Mouse (Mus musculus): ENCODE results near the gene Stpg3.

Stpg3 gene

DNA sequence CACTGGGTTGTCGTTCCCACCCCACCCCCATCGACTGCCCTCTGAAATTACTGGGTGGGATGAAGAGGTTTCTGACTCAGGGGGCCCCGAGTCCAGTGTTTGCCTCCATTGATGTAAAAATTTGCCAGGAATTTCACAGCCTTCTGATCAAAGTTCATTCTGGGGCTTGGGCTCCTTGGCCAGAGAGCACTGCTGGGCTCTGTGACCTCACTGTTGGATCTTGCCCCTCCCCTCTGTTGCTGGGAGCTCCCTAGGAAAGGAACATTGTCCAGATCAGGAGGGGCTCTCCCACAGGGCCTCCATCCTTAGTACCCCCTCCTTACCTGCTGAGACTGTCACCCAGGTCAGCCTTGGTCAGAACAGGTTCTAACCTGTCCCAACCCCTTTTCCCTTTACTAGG lies at the start of gene Stpg3:
Gene Stpg3 (minus strand): TSS at position 194 of the 400 bp plus-strand sequence.
- POLR2A ChIA-PET, result interaction anchor here in 3 of 4 experiments (0.7 to 75.9 kb wide), 12 partner anchors 4 to 57 kb away, joined by 3 to 2347 read pairs (median 18); partner anchors contain the start of genes Anapc2 (in 3 of the 3), Ssna1 (in 3 of the 3), Tubb4b (in 3 of the 3) and AL732309.1 (in 2 of the 3)
- CTCF ChIA-PET, result interaction anchor here in 2 of 4 experiments (0.7 to 1.3 kb wide), 2 partner anchors 14 to 78 kb away, joined by 3 read pairs; no protein-coding TSS in a partner anchor

GRCm38 (mm10) chr2:25263623-25264285 lies 49.3 kb upstream of the Stpg3 start:
- CTCF ChIA-PET, result interaction anchor here in 2 of 4 experiments (1.1 to 1.9 kb wide), 3 partner anchors 8 to 83 kb away, joined by 3 to 10 read pairs (median 9); partner anchors contain the start of genes Anapc2 (in 1 of the 2), Nrarp (in 1 of the 2) and Ssna1 (in 1 of the 2)
- POLR2A ChIA-PET, result interaction anchor here in 3 of 4 experiments (1.2 to 75.9 kb wide), 13 partner anchors 8 to 294 kb away, joined by 3 to 2347 read pairs (median 7); partner anchors contain the start of genes Anapc2 (in 2 of the 3), Fam166a (in 2 of the 3), Nelfb (in 2 of the 3) and Rnf224 (in 2 of the 3)

DNA sequence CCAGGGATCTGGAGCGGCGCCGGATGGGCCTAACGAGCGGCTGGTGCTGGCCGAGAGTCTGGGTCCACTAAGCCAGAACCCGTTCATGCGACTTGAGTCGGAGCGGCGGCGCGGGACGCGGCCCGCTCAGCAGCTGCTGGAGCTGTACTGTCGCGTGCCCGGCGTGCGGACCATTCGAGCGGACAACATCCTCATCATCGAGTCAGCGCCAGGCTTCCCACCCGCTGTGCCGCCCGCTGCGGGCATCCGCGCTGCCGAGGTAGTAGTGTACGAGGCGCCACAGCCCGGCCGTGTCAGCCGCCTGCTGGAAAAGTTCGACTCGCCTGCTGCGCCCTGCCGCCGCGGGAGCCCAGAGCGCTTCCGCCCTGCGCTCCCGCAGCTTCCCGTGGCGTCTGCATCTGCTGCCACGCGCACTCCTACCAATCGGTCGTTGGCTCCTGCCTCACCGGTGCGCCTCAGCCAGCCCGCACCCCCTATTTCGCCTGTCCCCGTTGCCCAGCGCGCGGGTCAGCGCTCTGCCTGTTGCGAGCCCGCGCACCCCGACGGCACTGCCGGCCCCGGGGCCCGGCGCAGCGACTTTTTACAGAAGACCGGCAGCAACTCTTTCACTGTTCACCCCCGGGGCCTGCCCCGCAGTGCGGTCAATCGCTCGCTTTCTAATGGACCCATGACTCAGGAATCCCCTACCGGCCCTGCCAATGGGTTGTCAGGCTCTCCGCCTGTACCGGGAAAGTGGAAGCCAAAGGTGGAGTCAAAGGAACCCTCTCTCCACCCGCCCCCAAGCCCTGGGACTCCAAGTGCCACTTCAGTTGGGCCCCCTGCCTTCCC lies 48.6 kb upstream of the Stpg3 start:
- ChIA-PET CTCF (interaction anchor here in 3 of 4 experiments (0.7 to 1.9 kb wide), 18 partner anchors 9 to 328 kb away, joined by 3 to 10 read pairs (median 4); partner anchors contain the start of genes Abca2 (in 1 of the 3), Anapc2 (in 1 of the 3), Arrdc1 (in 1 of the 3) and Lrrc26 (in 1 of the 3)), POLR2A (interaction anchor here (0.7 to 75.9 kb wide), 52 partner anchors 9 to 885 kb away, joined by 3 to 2347 read pairs (median 4); partner anchors contain the start of genes Anapc2 (in 4 of the 4), Ssna1 (in 4 of the 4), Nrarp (in 3 of the 4) and Cysrt1 (in 2 of the 4))

DNA sequence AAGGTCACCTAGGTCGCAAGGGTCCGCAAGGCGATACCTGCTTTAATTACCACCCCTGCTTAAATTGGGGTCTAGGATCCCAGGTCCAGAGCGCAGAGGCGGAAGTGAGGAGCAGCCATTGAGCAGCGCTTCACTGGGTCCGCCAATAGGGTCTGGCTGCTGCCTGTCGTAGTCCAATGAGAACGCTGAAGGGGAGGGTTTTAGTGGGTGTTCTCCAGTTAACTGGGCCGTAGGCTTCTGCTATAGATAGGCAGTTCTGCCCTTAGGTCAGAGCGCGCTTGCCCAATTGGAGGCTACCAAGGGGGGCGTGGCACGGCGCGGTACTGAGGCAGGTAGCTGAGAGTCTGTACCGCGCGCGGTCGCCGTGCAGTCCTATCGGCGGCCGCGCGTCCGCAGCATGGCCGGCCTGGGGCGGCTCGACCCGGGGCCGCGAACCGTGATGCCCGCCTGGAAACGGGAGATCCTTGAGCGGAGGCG lies 47.9 kb upstream of the Stpg3 start, which contains the start of gene Tprn:
Gene Tprn (plus strand): TSS at position 328 of the 477 bp plus-strand sequence.
- ChIA-PET POLR2A (interaction anchor here (0.6 to 75.9 kb wide), 57 partner anchors 8 to 884 kb away, joined by 3 to 2347 read pairs (median 4); partner anchors contain the start of genes Anapc2 (in 4 of the 4), Ssna1 (in 4 of the 4), Nrarp (in 3 of the 4) and Cysrt1 (in 2 of the 4)), CTCF (interaction anchor here in 3 of 4 experiments (0.6 to 1.9 kb wide), 24 partner anchors 9 to 812 kb away, joined by 3 to 10 read pairs (median 4); partner anchors contain the start of genes Abca2 (in 1 of the 3), Anapc2 (in 1 of the 3), Arrdc1 (in 1 of the 3) and Lrrc26 (in 1 of the 3))

DNA sequence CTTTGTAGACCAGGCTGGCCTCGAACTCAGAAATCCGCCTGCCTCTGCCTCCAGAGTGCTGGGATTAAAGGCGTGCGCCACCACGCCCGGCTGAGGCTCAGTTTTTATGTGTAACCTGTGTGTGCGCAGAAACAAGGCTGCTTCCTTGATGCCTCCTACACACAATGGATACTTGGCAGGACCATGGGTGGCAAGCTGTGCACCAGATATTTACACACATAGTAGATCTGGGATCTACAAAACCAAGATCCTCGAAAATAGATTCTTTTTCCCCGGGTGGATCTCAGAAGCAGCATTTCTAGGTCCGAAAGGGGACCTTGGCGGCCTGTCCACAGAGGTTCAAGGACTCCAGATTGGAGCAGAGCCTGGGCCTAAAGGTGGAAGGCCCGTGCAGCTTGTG lies 47.4 kb upstream of the Stpg3 start:
- CTCF ChIA-PET, result interaction anchor here in 3 of 4 experiments (0.6 to 1.9 kb wide), 21 partner anchors 10 to 812 kb away, joined by 3 to 10 read pairs (median 4); partner anchors contain the start of genes Abca2 (in 1 of the 3), Anapc2 (in 1 of the 3), Arrdc1 (in 1 of the 3) and Lrrc26 (in 1 of the 3)
- POLR2A ChIA-PET, result interaction anchor here (0.6 to 75.9 kb wide), 47 partner anchors 8 to 884 kb away, joined by 3 to 2347 read pairs (median 4); partner anchors contain the start of genes Anapc2 (in 4 of the 4), Ssna1 (in 4 of the 4), Nrarp (in 3 of the 4) and Fam166a (in 2 of the 4)

DNA sequence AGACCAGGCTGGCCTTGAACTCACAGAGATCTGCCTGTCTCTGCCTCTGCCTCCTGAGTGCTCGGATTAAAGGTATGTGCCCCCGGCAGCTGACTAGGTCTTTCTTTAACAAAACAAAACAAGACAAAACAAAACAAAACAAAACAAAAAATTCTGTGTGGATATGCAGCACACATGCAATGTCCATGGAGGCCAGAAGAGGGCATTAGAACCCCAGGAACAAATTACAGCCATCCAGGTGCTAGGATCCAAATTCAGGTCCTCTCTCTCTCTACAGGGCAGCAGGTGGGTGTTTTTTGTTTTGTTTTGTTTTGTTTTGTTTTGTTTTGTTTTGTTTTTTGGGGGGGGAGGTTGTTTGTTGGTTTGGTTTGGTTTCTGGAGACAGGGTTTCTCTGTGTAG lies 44.5 kb upstream of the Stpg3 start:
- POLR2A ChIA-PET, result interaction anchor here in 3 of 4 experiments (0.7 to 75.9 kb wide), 5 partner anchors 13 to 197 kb away, joined by 3 to 2347 read pairs (median 4); partner anchors contain the start of genes Fam166a (in 2 of the 3), Nelfb (in 2 of the 3), Rnf224 (in 2 of the 3) and Slc34a3 (in 2 of the 3)
- CTCF ChIA-PET, result interaction anchor here in 1 of 4 experiments (1.0 kb wide), 1 partner anchor 60 kb away, joined by 3 read pairs; the partner anchor contains the start of gene Grin1

- CTCF ChIA-PET, result interaction anchor here in 2 of 4 experiments (1.0 to 3.5 kb wide), 5 partner anchors 14 to 65 kb away, joined by 3 to 23 read pairs (median 5); no protein-coding TSS in a partner anchor
- POLR2A ChIA-PET, result interaction anchor here in 2 of 4 experiments (1.1 to 75.9 kb wide), 5 partner anchors 13 to 63 kb away, joined by 3 to 2347 read pairs (median 25); partner anchors contain the start of genes Fam166a (in 2 of the 2), Nelfb (in 2 of the 2), Rnf224 (in 2 of the 2) and Slc34a3 (in 2 of the 2)
These were observed 42.8 kb upstream of the Stpg3 start for GRCm38 (mm10) chr2:25257250-25257649.

GRCm38 (mm10) chr2:25256443-25257109 lies 42.1 kb upstream of the Stpg3 start:
- ChIA-PET CTCF (interaction anchor here in 3 of 4 experiments (0.6 to 3.5 kb wide), 13 partner anchors 11 to 104 kb away, joined by 3 to 23 read pairs (median 4); partner anchors contain the start of genes AL732309.1 (in 1 of the 3) and Tor4a (in 1 of the 3)), POLR2A (interaction anchor here in 3 of 4 experiments (1.0 to 75.9 kb wide), 22 partner anchors 8 to 140 kb away, joined by 3 to 2347 read pairs (median 6); partner anchors contain the start of genes Tubb4b (in 3 of the 3), AL732309.1 (in 2 of the 3), Anapc2 (in 2 of the 3) and Cysrt1 (in 2 of the 3))

DNA sequence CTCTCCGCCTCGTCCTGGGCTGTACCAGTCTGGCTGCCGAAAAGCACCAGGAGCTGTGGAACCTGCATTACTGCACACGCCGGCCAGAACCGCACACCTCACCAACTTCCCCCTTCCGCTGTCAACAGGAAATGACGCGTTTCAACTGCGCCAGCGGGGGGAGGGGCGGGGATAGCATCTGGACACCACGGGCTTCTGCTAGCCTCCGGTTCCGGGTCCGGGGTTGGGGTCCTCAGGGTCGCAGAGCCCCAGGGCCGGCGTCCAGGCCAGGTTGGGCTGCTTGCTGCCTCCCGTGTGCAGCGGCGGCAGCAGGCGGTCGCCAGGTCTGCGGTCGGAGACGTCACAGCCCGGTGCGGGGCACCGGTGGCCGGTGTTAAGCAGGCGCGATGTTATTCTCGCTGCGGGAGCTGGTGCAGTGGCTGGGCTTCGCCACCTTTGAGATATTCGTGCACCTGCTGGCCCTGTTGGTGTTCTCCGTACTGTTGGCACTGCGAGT lies 40.9 kb upstream of the Stpg3 start, which contains the start of gene Tmem203:
Gene Tmem203 (plus strand): TSS at position 156 of the 496 bp plus-strand sequence.
- POLR2A ChIA-PET, result interaction anchor here (0.6 to 75.9 kb wide), 40 partner anchors 10 to 205 kb away, joined by 3 to 2347 read pairs (median 5); partner anchors contain the start of genes Anapc2 (in 3 of the 4), Cysrt1 (in 3 of the 4), Rnf208 (in 3 of the 4) and Ssna1 (in 3 of the 4)
- CTCF ChIA-PET, result interaction anchor here (0.5 to 3.5 kb wide), 19 partner anchors 10 to 320 kb away, joined by 3 to 23 read pairs (median 3); partner anchors contain the start of genes AL732309.1 (in 1 of the 4), Arrdc1 (in 1 of the 4), Cysrt1 (in 1 of the 4) and Rnf208 (in 1 of the 4)

DNA sequence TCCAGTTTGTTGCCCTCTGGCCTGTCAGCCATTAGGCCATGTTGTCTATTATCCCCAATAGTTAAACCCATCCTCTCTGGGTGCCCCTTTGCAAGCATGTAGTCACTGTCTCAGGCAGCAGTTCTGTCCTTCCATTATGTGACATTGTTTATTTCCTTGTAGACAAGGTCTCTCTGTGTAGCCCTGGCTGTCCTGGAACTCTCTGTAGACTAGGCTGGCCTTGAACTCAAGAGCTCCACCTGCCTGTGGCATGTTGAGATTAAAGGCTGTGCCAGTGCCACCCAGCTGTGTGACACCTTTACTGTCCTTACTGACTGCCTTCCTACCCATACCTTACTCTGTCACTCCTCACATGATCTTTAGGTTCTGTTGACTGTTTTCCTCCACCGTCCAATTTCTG lies 37.9 kb upstream of the Stpg3 start:
- POLR2A ChIA-PET, result interaction anchor here (0.7 to 75.9 kb wide), 8 partner anchors 3 to 76 kb away, joined by 3 to 2347 read pairs (median 48); partner anchors contain the start of genes Cysrt1 (in 3 of the 4), Rnf208 (in 3 of the 4), Fam166a (in 2 of the 4) and Nelfb (in 2 of the 4)
- CTCF ChIA-PET, result interaction anchor here (0.5 to 7.5 kb wide), 14 partner anchors 12 to 87 kb away, joined by 3 to 46 read pairs (median 3); no protein-coding TSS in a partner anchor

- POLR2A ChIA-PET, result interaction anchor here (0.5 to 75.9 kb wide), 22 partner anchors 3 to 311 kb away, joined by 3 to 2347 read pairs (median 5); partner anchors contain the start of genes Tmem203 (in 3 of the 4), Tubb4b (in 3 of the 4), Fam166a (in 2 of the 4) and Nelfb (in 2 of the 4)
- CTCF ChIA-PET, result interaction anchor here (0.6 to 8.8 kb wide), 12 partner anchors 9 to 180 kb away, joined by 3 to 51 read pairs (median 4); partner anchors contain the start of genes Tmem203 (in 1 of the 4) and Tor4a (in 1 of the 4)
These were observed 32.0 kb upstream of the Stpg3 start, which contains the start of gene AL732309.1 for GRCm38 (mm10) chr2:25246183-25247072. Gene AL732309.1, minus strand, starts transcription at chr2:25246863.

- ChIA-PET POLR2A (interaction anchor here (0.7 to 75.9 kb wide), 13 partner anchors 6 to 92 kb away, joined by 3 to 2347 read pairs (median 6); partner anchors contain the start of genes Tmem203 (in 3 of the 4), Tubb4b (in 3 of the 4), Anapc2 (in 2 of the 4) and Fam166a (in 2 of the 4)), CTCF (interaction anchor here in 3 of 4 experiments (0.9 to 8.8 kb wide), 3 partner anchors 16 kb away, joined by 6 to 51 read pairs (median 9); no protein-coding TSS in a partner anchor)
These were observed 29.7 kb upstream of the Stpg3 start for GRCm38 (mm10) chr2:25244144-25244543.

GRCm38 (mm10) chr2:25243342-25243741 lies 28.9 kb upstream of the Stpg3 start:
- ChIA-PET CTCF (interaction anchor here in 3 of 4 experiments (1.8 to 8.8 kb wide), 3 partner anchors 14 to 15 kb away, joined by 7 to 54 read pairs (median 51); no protein-coding TSS in a partner anchor), POLR2A (interaction anchor here in 3 of 4 experiments (0.8 to 75.9 kb wide), 11 partner anchors 6 to 308 kb away, joined by 3 to 2347 read pairs (median 10); partner anchors contain the start of genes Tubb4b (in 3 of the 3), Fam166a (in 2 of the 3), Nelfb (in 2 of the 3) and Rnf224 (in 2 of the 3))
